Mouse (Mus musculus): ENCODE data around the gene Olfr427.
"Not testable (repeated sequence)": the region's sequence is repeated elsewhere in the genome, so short reads cannot be mapped to it uniquely, and the experiment has no call there.

Gene Olfr427

DNA sequence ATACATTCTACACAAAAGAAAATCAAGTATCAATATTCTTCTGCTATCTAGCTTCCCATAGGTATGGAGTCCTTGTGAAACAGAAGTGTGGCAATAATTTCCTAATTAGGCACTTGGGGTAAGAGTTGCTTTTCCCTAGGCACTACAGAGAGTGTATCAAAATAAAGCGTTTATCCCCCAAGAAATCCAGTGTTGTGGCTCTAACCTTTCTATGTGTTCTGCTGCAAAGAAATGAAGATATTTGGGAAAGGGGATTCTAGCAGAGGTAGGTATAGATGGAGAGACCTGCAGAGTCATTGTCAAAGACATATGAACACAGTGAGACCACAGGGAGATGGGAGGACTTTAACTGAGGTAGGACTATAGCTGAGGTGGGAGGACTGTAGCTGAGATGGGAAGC is at the start of gene Olfr427:
Gene Olfr427 (plus strand): TSS at position 301 of the 400 bp plus-strand sequence.
- no peak for DNase-seq (ENCODE audit: low read depth, low spot score)

DNA sequence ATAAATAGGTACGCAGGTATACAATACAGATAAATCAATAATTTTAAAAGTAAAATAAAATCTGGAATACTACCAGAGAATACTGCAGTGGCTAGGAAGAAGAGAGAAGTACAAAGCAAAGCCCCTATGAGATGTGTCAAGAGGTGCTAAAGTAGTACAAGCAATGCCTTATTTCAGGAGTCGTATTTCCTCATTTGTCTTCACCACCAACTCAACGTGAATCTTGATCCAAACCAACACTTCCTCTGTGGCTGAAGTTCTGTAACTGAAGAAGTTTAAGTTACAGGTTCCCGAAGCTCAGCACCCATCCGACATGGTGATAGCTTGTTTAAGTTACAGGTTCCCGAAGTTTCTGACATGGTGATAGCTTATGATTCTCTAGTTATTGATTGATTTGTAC is 48.5 kb upstream of the Olfr427 start:
- DNase-seq (ENCODE audit: low read depth, low spot score): not testable (repeated sequence)

DNA sequence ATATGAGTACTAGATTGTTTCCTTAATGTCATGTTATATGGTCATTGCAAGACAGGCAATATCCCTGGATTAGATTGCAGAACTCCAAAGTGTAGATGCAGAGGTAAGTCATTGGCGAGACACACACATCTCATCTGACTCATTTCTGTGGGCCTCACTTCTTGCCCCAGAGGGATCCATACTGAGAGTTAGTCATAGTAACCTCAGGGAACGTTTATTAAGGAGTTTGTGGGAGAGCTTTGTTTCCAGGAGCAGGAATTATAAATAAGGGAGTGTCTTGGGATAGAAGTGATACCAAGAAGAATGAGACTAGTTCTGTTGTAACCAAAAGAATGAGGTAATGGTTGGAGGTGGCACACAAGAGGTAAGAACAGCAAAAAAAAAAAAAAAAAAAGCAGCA is 47.8 kb upstream of the Olfr427 start, which contains the start of gene Olfr432:
Gene Olfr432 (plus strand): TSS at position 313 of the 400 bp plus-strand sequence.
- no peak for DNase-seq (ENCODE audit: low read depth, low spot score)

DNA sequence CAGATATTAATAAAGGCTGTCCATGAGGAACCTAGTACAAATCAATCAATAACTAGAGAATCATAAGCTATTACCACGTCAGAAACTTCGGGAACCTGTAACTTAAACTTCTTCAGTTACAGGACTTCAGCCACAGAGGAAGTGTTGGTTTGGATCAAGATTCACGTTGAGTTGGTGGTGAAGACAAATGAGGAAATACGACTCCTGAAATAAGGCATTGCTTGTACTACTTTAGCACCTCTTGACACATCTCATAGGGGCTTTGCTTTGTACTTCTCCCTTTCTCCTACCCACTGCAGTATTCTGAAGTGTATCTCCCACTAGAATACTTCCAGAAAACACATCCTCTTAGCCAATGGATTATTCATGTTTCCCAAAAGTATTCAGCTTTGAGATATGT is 47.3 kb upstream of the Olfr427 start:
- not testable (repeated sequence) for DNase-seq (ENCODE audit: low read depth, low spot score)

DNA sequence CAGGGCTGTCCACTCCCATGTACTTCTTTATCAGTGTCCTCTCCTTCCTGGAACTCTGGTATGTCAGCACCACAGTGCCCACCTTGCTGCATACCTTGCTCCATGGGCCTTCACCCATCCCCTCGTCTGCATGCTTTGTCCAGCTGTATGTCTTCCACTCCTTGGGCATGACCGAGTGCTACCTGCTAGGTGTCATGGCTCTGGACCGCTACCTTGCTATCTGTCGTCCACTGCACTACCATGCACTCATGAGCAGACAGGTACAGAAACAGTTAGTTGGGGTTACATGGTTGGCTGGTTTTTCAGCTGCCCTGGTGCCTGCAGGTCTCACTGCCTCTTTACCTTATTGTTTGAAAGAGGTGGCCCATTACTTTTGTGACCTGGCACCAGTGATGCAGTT is 46.2 kb upstream of the Olfr427 start:
- DNase-seq (ENCODE audit: low read depth, low spot score): no peak

DNA sequence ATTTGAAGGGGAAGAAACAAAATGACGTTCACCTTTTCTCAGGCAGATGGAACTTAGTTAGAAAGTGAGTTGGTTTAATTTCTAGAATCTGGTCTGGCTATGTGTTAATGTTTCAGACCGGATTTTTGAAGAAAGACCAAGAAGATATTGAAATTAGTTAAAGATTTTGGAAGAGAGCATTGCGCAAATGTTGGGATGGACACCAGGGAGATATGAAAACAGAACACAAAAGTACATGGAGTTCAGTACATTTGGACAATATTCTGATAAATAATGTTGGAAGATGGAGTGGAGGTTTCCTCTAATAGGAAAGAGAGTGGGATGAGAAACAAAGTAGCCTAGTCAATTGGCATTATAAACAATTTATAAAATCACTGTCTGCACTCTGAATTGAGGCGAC is 45.2 kb upstream of the Olfr427 start:
- no peak for DNase-seq (ENCODE audit: low read depth, low spot score)

DNA sequence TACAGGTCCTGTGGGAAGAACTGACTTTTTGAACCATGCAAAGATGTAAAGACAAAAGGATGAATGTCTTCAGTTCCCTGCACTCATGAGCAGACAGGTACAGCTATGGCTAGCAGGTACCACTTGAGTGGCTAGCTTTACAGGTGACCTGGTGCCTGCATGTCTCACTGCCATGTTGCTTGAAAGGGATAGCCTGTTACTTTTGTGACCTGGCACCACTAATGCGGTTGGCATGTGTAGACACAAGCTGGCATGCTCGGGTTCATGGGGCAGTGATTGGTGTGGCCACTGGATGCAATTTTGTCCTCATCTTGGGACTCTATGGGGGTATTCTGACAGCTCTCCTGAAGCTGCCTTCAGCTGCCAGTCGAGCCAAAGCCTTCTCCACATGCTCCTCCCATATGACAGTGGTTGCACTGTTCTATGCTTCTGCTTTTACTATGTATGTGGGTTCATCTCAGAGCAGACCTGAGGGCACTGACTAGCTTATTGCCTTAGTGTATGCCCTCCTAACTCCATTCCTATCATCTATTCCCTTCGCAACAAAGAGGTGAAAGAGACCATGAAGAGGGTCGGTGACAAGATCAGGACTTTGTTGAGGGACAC is 44.7 kb upstream of the Olfr427 start:
- DNase-seq (ENCODE audit: low read depth, low spot score): no peak

DNA sequence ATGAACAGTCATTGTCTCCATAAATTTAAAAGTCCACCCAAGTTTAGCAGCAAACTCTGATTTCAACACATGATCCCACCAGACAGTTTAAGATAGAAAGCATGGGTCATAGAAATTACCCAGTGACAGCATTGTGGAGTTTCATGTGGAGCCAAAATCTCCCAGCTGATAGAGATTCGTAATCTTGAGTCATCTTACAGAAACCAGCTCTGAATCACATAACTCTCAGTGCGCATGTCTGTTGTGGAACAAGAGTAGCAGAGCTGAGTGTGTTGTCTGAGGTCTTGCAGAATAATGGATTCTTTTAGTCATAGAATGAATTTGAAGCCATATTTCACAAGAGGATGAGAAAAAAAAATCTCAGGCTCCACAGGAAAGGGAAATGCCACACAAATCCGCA is 43.7 kb upstream of the Olfr427 start:
- DNase-seq (ENCODE audit: low read depth, low spot score): no peak

DNA sequence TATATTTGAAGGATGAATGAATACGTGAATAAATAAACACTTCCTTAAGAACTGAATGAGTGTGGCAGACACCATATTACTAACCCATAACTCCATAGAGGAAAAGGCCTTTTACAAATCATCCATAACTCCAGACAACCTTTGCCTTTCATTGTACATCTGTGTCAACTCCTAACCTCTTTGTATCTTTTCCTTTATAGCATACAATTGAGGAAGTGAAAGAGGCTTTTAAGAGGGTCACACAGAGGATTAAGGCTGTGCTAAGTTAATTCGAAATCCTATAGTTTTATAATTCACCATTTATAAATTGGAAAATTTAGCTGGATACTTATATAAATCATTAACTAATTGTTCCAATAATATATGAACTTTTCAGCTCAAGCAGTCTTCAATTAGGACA is 41.4 kb upstream of the Olfr427 start:
- no peak for DNase-seq (ENCODE audit: low read depth, low spot score)

DNA sequence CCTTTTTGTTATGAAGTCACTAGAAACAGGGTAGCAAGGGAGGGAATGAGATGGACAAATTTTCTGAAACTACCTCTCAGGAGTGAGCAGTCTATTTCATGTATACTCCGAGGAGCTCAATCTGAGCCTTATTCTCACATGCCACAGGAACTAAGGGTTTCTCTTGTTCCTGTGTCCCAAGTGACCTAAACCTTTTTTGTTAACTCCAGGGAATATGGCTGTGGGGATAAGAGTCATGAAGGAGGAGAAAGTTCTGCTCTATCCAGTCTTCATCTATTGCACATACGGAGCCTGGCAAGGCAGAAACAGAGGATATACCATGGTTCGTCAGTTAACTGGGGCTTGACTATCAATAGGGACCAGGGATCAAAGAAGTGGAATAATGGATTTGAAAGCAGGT is 30.4 kb upstream of the Olfr427 start, which contains the start of gene Olfr430:
Gene Olfr430 (plus strand): TSS at position 301 of the 400 bp plus-strand sequence.
- no peak for DNase-seq (ENCODE audit: low read depth, low spot score)

DNA sequence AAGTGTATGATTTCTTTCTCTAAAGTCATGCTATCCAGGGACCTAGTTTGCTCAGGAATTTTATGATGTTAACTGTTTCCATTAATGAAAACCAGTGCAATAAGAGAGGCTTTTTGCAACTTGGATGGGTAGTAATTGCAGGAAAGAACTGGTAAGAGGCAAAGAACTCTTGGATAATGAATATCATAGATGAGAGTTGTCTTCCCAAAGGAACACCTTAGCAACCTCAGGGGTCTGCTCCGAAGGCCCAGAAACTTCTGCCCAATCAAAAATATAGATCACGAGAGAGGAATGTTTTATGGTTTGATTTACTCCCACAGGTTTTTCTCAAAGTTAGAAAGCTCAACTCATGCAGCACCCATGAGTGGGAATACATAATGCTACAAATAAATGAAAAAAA is 12.7 kb upstream of the Olfr427 start, which contains the start of gene Olfr429:
Gene Olfr429 (plus strand): TSS at position 301 of the 400 bp plus-strand sequence.
- no peak for DNase-seq (ENCODE audit: low read depth, low spot score)

DNA sequence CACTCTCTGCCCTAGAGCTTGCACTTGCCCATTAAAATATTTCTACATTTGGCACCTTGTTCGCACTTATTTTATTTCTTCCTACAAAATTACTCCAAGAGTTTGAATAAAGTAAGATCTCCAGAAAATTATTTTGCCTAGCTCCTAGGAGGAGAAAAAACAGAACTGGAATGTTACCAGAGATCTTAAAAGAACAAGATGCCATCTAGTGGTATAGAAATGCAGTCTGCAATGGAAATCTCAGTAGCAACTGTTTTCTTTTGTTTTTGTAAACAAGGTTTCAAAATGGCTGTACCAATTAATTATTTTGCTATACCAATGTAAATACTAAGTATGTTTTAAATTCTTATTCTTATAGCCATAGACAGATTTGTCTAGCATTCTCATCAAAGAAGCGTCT is 7.0 kb downstream of the Olfr427 start:
- no peak for DNase-seq (ENCODE audit: low read depth, low spot score)

DNA sequence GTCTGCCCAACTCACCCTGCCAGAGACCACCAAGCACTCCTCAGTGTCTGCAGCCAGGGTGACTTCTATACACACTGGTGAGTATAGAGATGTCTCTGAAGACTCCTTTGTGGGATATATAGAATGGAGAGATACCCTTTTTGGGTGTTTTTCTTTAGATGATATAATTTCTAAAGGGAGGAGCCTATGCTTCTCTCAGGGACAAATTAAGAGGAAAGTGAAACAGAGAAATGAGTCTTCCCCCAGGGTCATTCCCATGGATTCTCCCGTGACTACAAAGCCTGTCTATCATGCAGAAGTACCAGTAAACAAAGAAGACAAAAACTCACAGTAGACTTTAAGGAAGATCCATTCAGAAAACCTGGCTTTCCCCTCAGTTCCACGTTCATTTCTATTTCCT is 24.4 kb downstream of the Olfr427 start, which contains the start of gene Olfr231:
Gene Olfr231 (minus strand): TSS at position 101 of the 400 bp plus-strand sequence.
- DNase-seq (ENCODE audit: low read depth, low spot score): no peak

DNA sequence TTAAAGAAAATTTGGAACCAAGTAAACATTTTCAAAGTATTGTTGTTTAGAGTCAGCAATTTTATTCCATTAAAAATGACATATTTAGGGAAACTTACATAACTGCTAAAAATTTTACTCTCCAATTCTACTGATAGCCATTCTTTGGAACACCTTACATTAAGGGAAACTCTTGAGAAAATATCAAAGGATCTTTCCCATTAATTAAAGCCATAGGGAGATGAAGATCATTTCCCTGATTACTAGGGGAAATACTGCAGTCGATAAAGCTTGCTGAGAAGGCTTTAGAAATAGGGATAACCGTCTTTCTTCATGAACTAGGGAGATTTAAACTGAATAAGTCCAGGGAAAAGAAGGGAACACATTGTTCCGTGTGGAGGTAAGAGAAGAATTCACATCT is 34.5 kb downstream of the Olfr427 start, which contains the start of gene Olfr424:
Gene Olfr424 (plus strand): TSS at position 301 of the 400 bp plus-strand sequence.
- no peak for DNase-seq (ENCODE audit: low read depth, low spot score)

DNA sequence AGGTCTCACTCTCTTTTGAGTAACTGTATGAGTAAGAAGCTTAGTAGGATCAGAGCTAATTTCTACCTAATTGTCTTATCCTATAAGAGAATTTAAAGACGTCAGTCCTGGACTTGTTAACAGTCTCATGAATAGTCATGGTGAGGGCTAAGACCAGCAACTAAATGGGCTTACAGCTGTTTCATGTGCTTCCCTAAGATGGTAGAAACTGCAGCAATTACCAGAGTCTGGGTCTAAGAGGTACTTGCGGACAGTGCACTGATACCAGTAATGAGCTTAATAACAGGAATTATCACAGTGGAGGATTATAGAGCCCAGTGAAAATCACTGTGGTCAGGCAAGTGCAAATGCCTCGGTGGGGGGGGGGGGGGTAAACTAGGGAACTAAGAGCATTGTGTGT is 35.3 kb downstream of the Olfr427 start:
- no peak for DNase-seq (ENCODE audit: low read depth, low spot score)

DNA sequence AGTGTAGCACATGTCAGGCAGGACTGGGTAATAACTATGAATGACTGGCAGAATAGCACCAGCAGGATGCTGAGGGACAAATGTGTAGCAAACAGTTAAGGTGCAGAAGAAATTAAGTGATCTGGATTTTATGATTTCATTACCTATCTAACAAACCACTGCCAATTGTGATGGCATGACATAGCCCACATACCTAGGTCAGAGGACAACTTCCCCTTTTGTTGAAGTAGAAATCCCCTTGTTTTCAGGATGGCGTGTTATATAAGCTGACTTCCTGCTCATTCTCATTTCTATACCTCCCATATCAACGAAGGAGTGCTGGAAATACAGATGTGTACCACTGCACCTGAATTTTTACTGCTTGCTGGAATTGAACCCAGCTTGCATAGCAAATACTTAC is 44.7 kb downstream of the Olfr427 start:
- peak; percentile 4 for DNase-seq (ENCODE audit: low read depth, low spot score)

DNA sequence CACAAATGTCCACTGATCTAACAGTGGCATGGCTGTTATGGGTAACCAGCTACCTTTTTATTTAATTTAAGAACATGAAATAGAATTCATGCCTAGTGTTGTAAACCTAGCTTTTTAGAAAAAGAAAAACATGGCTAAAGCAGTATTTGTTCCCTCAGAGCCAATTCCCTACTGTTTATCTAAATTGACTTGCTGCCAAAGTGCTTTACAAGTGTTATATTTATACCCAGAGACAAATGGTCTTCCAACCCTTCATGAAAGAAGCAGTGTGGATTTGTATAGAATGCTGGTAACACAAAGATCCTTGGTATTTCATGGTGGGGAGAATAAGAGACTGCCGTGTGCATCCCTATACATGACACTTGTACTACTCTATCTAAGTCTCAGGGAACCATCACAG is 50.0 kb downstream of the Olfr427 start:
- no peak for DNase-seq (ENCODE audit: low read depth, low spot score)

DNA sequence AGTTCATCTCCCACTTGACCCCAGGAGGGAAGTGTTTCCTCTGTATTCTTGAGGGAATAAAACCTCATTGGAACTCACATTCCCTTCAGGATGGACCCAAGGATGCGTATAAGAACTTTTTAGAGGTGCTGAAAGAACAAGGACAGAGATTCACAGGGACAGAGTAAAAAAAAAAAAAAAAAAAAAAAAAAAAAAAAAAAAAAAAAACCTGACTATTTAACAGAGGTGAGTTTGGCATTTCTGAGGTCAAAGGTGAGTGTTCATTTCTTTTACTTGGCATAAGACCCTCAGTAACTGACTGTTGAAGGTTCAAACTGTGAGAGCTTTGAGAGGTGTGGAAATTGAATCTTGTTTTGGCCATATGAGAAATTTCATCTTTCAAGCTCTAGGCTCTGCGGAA is 52.6 kb downstream of the Olfr427 start:
- DNase-seq (ENCODE audit: low read depth, low spot score): no peak
